Comparison of ENCODE assay signal across 7 mouse cellular contexts in the genomic region with DNA sequence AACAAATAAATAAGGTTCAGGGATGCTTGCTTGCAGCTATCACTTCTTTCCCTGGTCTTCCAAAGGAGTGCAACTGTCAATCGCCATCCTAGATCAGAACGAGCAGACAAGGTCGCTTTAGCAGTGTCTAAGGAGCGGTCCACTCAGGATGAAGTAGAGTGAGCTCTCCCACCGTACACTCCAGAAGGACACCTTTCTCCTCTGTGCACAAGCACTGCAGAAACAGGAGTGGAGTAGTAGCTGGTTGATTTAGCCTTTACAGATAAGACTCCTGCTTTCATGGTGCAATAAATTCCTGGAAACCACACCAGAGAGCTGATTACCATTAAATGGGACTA.
"Had no signal": no experiment of that assay in that cellular context is flagged by ENCODE, and none has a peak within 500 bp of the region (broad histone marks: within the 10 kb centered on the region; RNA-seq: fewer than 3 reads in every experiment).

No protein-coding gene starts in this region.

- H3K27ac ChIP-seq: limb, embryonic 13.5 days; liver, embryonic 14.5 days had no signal

- ATAC-seq: intestine, postnatal 0 days had no signal

- H3K36me3 ChIP-seq: limb, embryonic 13.5 days had no signal

- DNase-seq: kidney, adult 8-10 months; layer of hippocampus, adult 9-11 months; lung, adult 18-20 months; thymus, postnatal 36 days had no signal

- H3K4me3 ChIP-seq: limb, embryonic 13.5 days had no signal

- H3K9ac ChIP-seq: limb, embryonic 13.5 days; liver, embryonic 14.5 days had no signal

- H3K27me3 ChIP-seq: limb, embryonic 13.5 days had no signal

- H3K4me2 ChIP-seq: limb, embryonic 13.5 days had no signal

- H3K9me3 ChIP-seq: limb, embryonic 13.5 days had no signal
